Mouse (Mus musculus) embryo, embryonic 10.5 days (tissue): ENCODE data around the gene Aldh3b2.

ENCODE experiments used
- DNase-seq: peaks from one replicate; pipeline ENCODE4 v3.0.0-alpha.2; 2015; ENCODE audit warnings: low spot score

The Aldh3b2 gene

GRCm38 (mm10) chr19:3988066-3988465 is 15.9 kb downstream of the Aldh3b2 start:
- DNase-seq, result no peak

- no peak for DNase-seq
These were observed 16.6 kb downstream of the Aldh3b2 start for GRCm38 (mm10) chr19:3988750-3989149.

GRCm38 (mm10) chr19:3990804-3991203 is 18.7 kb downstream of the Aldh3b2 start:
- no peak for DNase-seq

GRCm38 (mm10) chr19:3991562-3991961 is 19.4 kb downstream of the Aldh3b2 start:
- no peak for DNase-seq

GRCm38 (mm10) chr19:3991966-3992365 is 19.8 kb downstream of the Aldh3b2 start:
- no peak for DNase-seq

GRCm38 (mm10) chr19:3992416-3992815 is 20.3 kb downstream of the Aldh3b2 start, which contains the start of gene Tbx10:
Tbx10 (plus strand) TSS chr19:3992752.
- no peak for DNase-seq

GRCm38 (mm10) chr19:3994932-3995331 is 22.8 kb downstream of the Aldh3b2 start:
- DNase-seq, result no peak

GRCm38 (mm10) chr19:3995505-3995904 is 23.4 kb downstream of the Aldh3b2 start:
- no peak for DNase-seq

GRCm38 (mm10) chr19:3996106-3996505 is 24.0 kb downstream of the Aldh3b2 start:
- DNase-seq, result no peak

- no peak for DNase-seq
These were observed 24.6 kb downstream of the Aldh3b2 start for GRCm38 (mm10) chr19:3996747-3997146.

- no peak for DNase-seq
These were observed 25.1 kb downstream of the Aldh3b2 start for GRCm38 (mm10) chr19:3997231-3997630.

GRCm38 (mm10) chr19:3998335-3998734 is 26.2 kb downstream of the Aldh3b2 start:
- no peak for DNase-seq

- no peak for DNase-seq
These were observed 27.1 kb downstream of the Aldh3b2 start for GRCm38 (mm10) chr19:3999121-3999730.

- DNase-seq, result peak; percentile 99
These were observed 28.2 kb downstream of the Aldh3b2 start, which contains the start of the genes Nudt8 and Gm49405 for GRCm38 (mm10) chr19:4000119-4000900. Nudt8 (plus strand) TSS chr19:4000580. Gm49405 (plus strand) TSS chr19:4000626.

GRCm38 (mm10) chr19:4000949-4001525 is 28.9 kb downstream of the Aldh3b2 start:
- peak; percentile 37 for DNase-seq

- no peak for DNase-seq
These were observed 29.6 kb downstream of the Aldh3b2 start for GRCm38 (mm10) chr19:4001752-4002151.

- no peak for DNase-seq
These were observed 31.0 kb downstream of the Aldh3b2 start, which contains the start of gene Doc2g for GRCm38 (mm10) chr19:4003112-4003511. Doc2g (plus strand) TSS chr19:4003313.

- no peak for DNase-seq
These were observed 31.5 kb downstream of the Aldh3b2 start for GRCm38 (mm10) chr19:4003641-4004040.

GRCm38 (mm10) chr19:4004331-4004730 is 32.2 kb downstream of the Aldh3b2 start:
- DNase-seq, result no peak

GRCm38 (mm10) chr19:4005091-4005490 is 33.0 kb downstream of the Aldh3b2 start:
- DNase-seq, result no peak

- DNase-seq, result no peak
These were observed 33.8 kb downstream of the Aldh3b2 start for GRCm38 (mm10) chr19:4005971-4006370.

GRCm38 (mm10) chr19:4011086-4011485 is 39.0 kb downstream of the Aldh3b2 start:
- no peak for DNase-seq
